Mouse (Mus musculus): ENCODE data around the gene Tango2. TPM values are rescaled to one million over a fixed set of nuclear protein-coding genes. Genes with fewer than 3 reads are reported as not detected.

Tango2 gene
- polyA plus RNA-seq, 1 experiment from 2014 or later, result 22.5 TPM

- Histone ChIP-seq H3K9ac (no peak overlapping the region), H3K4me2 (replicated peaks) (no peak overlapping the region), H3K4me3 (no peak overlapping the region), H3K36me3 (no peaks in the 10 kb centered on the region), H3K27ac (no peak overlapping the region), H3K4me1 (0 out of 2 replicates have a peak, but pooled peaks cover 4% of the 10 kb centered on the region), H3K9me3 (no peaks in the 10 kb centered on the region), H3K27me3 (peaks cover 25% of the 10 kb centered on the region)
- 75% methylated on average over 1 of the region's 1 CpGs for WGBS
- no peak for ATAC-seq (ENCODE audit: insufficient number of reproducible peaks, insufficient read depth, low FRiP score, low TSS enrichment)
These were observed 5.2 kb upstream of the Tango2 start for GRCm38 (mm10) chr16:18353106-18353505.

GRCm38 (mm10) chr16:18351313-18352055 is 3.6 kb upstream of the Tango2 start:
- no peak for ATAC-seq (ENCODE audit: insufficient number of reproducible peaks, insufficient read depth, low FRiP score, low TSS enrichment)
- Histone ChIP-seq H3K4me2 (replicated peaks) (no peak overlapping the region), H3K4me3 (no peak overlapping the region), H3K4me1 (0 out of 2 replicates have a peak, but pooled peaks cover 4% of the 10 kb centered on the region), H3K27me3 (peaks cover 34% of the 10 kb centered on the region), H3K9me3 (no peaks in the 10 kb centered on the region), H3K9ac (no peak overlapping the region), H3K27ac (no peak overlapping the region), H3K36me3 (no peaks in the 10 kb centered on the region)
- WGBS, result 54% methylated on average over 5 of the region's 5 CpGs

GRCm38 (mm10) chr16:18349761-18350325 is 1.9 kb upstream of the Tango2 start:
- H3K9ac ChIP-seq, result no peak overlapping the region
- WGBS, result 70% methylated on average over 12 of the region's 12 CpGs
- H3K4me2 ChIP-seq (replicated peaks), result no peak overlapping the region
- no peak for ATAC-seq (ENCODE audit: insufficient number of reproducible peaks, insufficient read depth, low FRiP score, low TSS enrichment)
- no peak overlapping the region for H3K27ac ChIP-seq
- peaks cover 36% of the 10 kb centered on the region for H3K27me3 ChIP-seq
- H3K4me1 ChIP-seq, result 0 out of 2 replicates have a peak, but pooled peaks cover 4% of the 10 kb centered on the region
- no peak overlapping the region for H3K4me3 ChIP-seq
- H3K36me3 ChIP-seq, result no peaks in the 10 kb centered on the region
- no peaks in the 10 kb centered on the region for H3K9me3 ChIP-seq

DNA sequence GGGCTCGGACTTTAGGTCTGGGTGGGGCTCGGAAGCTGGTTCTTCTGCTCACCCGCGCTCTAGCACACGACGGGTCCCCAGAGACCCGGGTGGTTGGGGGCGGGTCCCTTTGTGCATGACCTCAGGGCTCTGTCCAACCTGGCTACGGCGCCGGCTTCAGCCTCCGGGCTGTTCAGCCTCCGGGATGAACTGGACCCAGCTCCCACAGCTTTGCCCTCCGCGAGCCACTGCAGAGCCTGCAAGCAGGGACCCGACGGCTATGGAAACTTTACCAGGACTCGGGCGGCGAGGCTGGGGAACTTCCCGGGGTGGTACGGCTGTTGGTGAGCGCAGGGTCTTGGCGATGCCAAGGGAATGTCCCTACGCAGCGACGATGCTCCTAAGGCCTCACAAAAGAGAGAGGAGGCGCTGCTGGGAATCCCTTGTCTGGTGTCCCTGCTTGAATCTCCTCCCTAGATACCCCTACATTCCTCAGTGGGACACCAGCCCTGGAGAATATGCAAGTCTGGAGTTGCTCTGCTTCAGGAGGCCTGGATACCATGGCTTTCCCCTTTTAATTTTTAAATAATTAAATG is 785 bp upstream of the Tango2 start:
- H3K27me3 ChIP-seq, result peaks cover 36% of the 10 kb centered on the region
- H3K4me3 ChIP-seq, result peak overlapping the region; percentile 69
- H3K4me1 ChIP-seq, result 0 out of 2 replicates have a peak, but pooled peaks cover 8% of the 10 kb centered on the region
- no peak overlapping the region for H3K27ac ChIP-seq
- H3K9ac ChIP-seq, result peak overlapping the region; percentile 68
- no peaks in the 10 kb centered on the region for H3K9me3 ChIP-seq
- ATAC-seq (ENCODE audit: insufficient number of reproducible peaks, insufficient read depth, low FRiP score, low TSS enrichment), result no peak
- no peaks in the 10 kb centered on the region for H3K36me3 ChIP-seq
- H3K4me2 ChIP-seq (replicated peaks), result peak overlapping the region; percentile 81
- under 1% methylated on average over 26 of the region's 28 CpGs for WGBS

GRCm38 (mm10) chr16:18345243-18345642 is 2.7 kb downstream of the Tango2 start:
- H3K27ac ChIP-seq, result no peak overlapping the region
- no peak for ATAC-seq (ENCODE audit: insufficient number of reproducible peaks, insufficient read depth, low FRiP score, low TSS enrichment)
- WGBS, result 4% methylated on average over 3 of the region's 3 CpGs

GRCm38 (mm10) chr16:18343778-18344177 is 4.1 kb downstream of the Tango2 start:
- H3K4me1 ChIP-seq, result peaks cover 14% of the 10 kb centered on the region; the same call in 1 of the 2 replicates
- peak overlapping the region; percentile 75 for H3K4me2 ChIP-seq (replicated peaks)
- WGBS, result 1% methylated on average over 38 of the region's 38 CpGs
- H3K9me3 ChIP-seq, result no peaks in the 10 kb centered on the region
- H3K36me3 ChIP-seq, result no peaks in the 10 kb centered on the region
- peak; percentile 88 for ATAC-seq (ENCODE audit: insufficient number of reproducible peaks, insufficient read depth, low FRiP score, low TSS enrichment)
- H3K27ac ChIP-seq, result no peak overlapping the region
- peaks cover 18% of the 10 kb centered on the region; the same call in 1 of the 2 replicates for H3K27me3 ChIP-seq
- H3K4me3 ChIP-seq, result peak overlapping the region; percentile 60
- peak overlapping the region; percentile 67 for H3K9ac ChIP-seq

More at GRCm38 (mm10) chr16:18345243-18345642, 2.7 kb downstream of the Tango2 start:
- H3K4me1 ChIP-seq, result peaks cover 18% of the 10 kb centered on the region; the same call in 1 of the 2 replicates
- H3K9ac ChIP-seq, result no peak overlapping the region
- H3K4me3 ChIP-seq, result no peak overlapping the region
- H3K27me3 ChIP-seq, result peaks cover 32% of the 10 kb centered on the region
- no peaks in the 10 kb centered on the region for H3K36me3 ChIP-seq
- no peak overlapping the region for H3K4me2 ChIP-seq (replicated peaks)
- no peaks in the 10 kb centered on the region for H3K9me3 ChIP-seq

GRCm38 (mm10) chr16:18342650-18343570 is 5.0 kb downstream of the Tango2 start:
- Histone ChIP-seq H3K9me3 (no peaks in the 10 kb centered on the region), H3K27me3 (0 out of 2 replicates have a peak, but pooled peaks cover 11% of the 10 kb centered on the region), H3K27ac (no peak overlapping the region), H3K4me3 (peak overlapping the region; percentile 60), H3K4me1 (peaks cover 14% of the 10 kb centered on the region; the same call in 1 of the 2 replicates), H3K4me2 (replicated peaks) (peak overlapping the region; percentile 75), H3K9ac (peak overlapping the region; percentile 67), H3K36me3 (no peaks in the 10 kb centered on the region)
- ATAC-seq (ENCODE audit: insufficient number of reproducible peaks, insufficient read depth, low FRiP score, low TSS enrichment), result no peak
- WGBS, result 43% methylated on average over 9 of the region's 9 CpGs

DNA sequence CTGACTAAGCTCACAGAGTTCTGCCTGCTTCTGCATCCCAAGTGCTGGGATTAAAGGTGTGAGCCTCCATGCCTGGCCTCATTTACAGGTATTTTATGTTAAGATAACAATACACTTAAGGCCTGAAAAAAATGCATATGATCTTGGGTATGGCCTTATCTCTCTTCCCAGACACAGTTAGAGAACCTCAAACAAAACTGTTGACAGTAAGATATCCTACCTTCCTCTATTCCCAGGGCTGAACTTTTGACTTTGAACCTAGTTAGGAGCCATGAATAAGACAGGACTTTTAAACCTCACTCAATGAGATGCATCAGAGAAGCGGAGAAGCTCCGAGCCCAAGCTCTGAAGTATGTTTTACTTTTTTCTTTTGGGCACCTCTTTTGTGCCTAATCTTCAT is 5.8 kb downstream of the Tango2 start:
- Histone ChIP-seq H3K4me2 (replicated peaks) (no peak overlapping the region), H3K4me3 (no peak overlapping the region), H3K4me1 (peaks cover 14% of the 10 kb centered on the region; the same call in 1 of the 2 replicates), H3K27me3 (0 out of 2 replicates have a peak, but pooled peaks cover 8% of the 10 kb centered on the region), H3K9ac (no peak overlapping the region), H3K27ac (no peak overlapping the region), H3K36me3 (no peaks in the 10 kb centered on the region), H3K9me3 (no peaks in the 10 kb centered on the region)
- 84% methylated on average over 2 of the region's 2 CpGs for WGBS
- ATAC-seq (ENCODE audit: insufficient number of reproducible peaks, insufficient read depth, low FRiP score, low TSS enrichment), result no peak

DNA sequence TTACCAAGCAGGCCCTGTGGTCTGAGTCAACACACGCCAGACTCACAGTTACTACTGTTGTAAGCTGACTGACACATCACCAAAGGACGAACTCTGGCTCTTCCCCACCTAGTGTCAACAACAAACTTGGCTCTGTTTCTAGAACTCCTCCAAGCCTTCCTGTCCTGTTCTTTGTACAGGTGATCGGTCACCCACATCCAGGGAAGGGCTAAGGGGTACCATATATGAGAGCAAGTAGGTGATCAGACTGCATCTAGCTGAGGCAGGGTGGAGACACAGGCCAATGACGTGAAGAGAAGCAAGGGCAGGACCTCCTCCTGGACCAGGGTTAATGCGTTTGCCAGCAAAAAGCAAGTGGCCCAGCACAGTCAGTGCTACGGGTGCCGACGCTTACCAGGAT is 6.3 kb downstream of the Tango2 start:
- no peak overlapping the region for H3K27ac ChIP-seq
- WGBS, result 89% methylated on average over 8 of the region's 8 CpGs
- no peak for ATAC-seq (ENCODE audit: insufficient number of reproducible peaks, insufficient read depth, low FRiP score, low TSS enrichment)
- H3K9me3 ChIP-seq, result no peaks in the 10 kb centered on the region
- no peaks in the 10 kb centered on the region for H3K36me3 ChIP-seq
- H3K9ac ChIP-seq, result no peak overlapping the region
- H3K27me3 ChIP-seq, result 0 out of 2 replicates have a peak, but pooled peaks cover 3% of the 10 kb centered on the region
- H3K4me1 ChIP-seq, result peaks cover 14% of the 10 kb centered on the region; the same call in 1 of the 2 replicates
- H3K4me2 ChIP-seq (replicated peaks), result no peak overlapping the region
- H3K4me3 ChIP-seq, result no peak overlapping the region

DNA sequence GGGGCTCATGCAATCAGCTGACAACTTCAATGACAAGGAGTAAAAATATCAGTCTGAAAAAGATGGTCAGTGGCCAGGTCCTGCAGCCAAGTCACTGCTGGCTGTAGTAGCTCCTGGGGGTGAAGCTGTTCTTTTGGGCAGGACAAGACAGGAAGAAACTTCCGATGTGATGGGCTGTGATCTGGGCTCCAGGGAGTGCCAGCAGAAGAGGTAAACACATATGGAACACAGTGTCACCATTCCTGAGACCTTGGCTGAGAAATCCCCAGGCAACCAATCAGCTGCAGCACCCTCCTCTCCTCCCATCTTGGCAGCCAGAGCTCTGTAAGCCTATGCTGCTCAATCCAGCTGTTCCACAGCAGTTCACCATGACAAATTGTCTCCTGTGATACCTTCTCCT is 8.0 kb downstream of the Tango2 start:
- Histone ChIP-seq H3K9me3 (no peaks in the 10 kb centered on the region), H3K4me3 (no peak overlapping the region), H3K36me3 (no peaks in the 10 kb centered on the region), H3K27me3 (no peaks in the 10 kb centered on the region), H3K27ac (no peak overlapping the region), H3K4me1 (peaks cover 14% of the 10 kb centered on the region; the same call in 1 of the 2 replicates), H3K9ac (no peak overlapping the region), H3K4me2 (replicated peaks) (no peak overlapping the region)
- WGBS, result 56% methylated on average over 1 of the region's 1 CpGs
- no peak for ATAC-seq (ENCODE audit: insufficient number of reproducible peaks, insufficient read depth, low FRiP score, low TSS enrichment)

- H3K4me1 ChIP-seq, result no peaks in the 10 kb centered on the region
- WGBS, result 80% methylated on average over 4 of the region's 4 CpGs
- no peak overlapping the region for H3K27ac ChIP-seq
- no peaks in the 10 kb centered on the region for H3K36me3 ChIP-seq
- no peak overlapping the region for H3K4me2 ChIP-seq (replicated peaks)
- no peaks in the 10 kb centered on the region for H3K27me3 ChIP-seq
- no peak for ATAC-seq (ENCODE audit: insufficient number of reproducible peaks, insufficient read depth, low FRiP score, low TSS enrichment)
- no peak overlapping the region for H3K4me3 ChIP-seq
- no peaks in the 10 kb centered on the region for H3K9me3 ChIP-seq
- no peak overlapping the region for H3K9ac ChIP-seq
These were observed 10.6 kb downstream of the Tango2 start for GRCm38 (mm10) chr16:18337261-18337660.
